Mouse (Mus musculus) testis, adult 2 months (tissue): ENCODE measurements around the gene Slc25a16.

ENCODE experiments used
- CTCF ChIP-seq: fragments of 200-500 bp; IDR thresholded peaks from 2 replicates; pipeline ENCODE4 v1.5.1; 2012; ENCODE audit warnings: low read depth, mild to moderate bottlenecking, inconsistent platforms, low read length, moderate library complexity; ENCODE audit not compliant: control insufficient read depth, insufficient read depth, insufficient replicate concordance
- POLR2A ChIP-seq: fragments of 200-500 bp; IDR thresholded peaks from 2 replicates; pipeline ENCODE4 v1.6.1; 2012; ENCODE audit warnings: low read depth, mild to moderate bottlenecking, inconsistent platforms, low read length, moderate library complexity; ENCODE audit not compliant: control insufficient read depth

GRCm38 (mm10) chr10:62884517-62884916 lies 35.9 kb upstream of the Slc25a16 start:
- TF ChIP-seq POLR2A: no peak
- TF ChIP-seq CTCF: no peak
